Mouse (Mus musculus): ENCODE results near the gene Hibadh.

Gene Hibadh

DNA sequence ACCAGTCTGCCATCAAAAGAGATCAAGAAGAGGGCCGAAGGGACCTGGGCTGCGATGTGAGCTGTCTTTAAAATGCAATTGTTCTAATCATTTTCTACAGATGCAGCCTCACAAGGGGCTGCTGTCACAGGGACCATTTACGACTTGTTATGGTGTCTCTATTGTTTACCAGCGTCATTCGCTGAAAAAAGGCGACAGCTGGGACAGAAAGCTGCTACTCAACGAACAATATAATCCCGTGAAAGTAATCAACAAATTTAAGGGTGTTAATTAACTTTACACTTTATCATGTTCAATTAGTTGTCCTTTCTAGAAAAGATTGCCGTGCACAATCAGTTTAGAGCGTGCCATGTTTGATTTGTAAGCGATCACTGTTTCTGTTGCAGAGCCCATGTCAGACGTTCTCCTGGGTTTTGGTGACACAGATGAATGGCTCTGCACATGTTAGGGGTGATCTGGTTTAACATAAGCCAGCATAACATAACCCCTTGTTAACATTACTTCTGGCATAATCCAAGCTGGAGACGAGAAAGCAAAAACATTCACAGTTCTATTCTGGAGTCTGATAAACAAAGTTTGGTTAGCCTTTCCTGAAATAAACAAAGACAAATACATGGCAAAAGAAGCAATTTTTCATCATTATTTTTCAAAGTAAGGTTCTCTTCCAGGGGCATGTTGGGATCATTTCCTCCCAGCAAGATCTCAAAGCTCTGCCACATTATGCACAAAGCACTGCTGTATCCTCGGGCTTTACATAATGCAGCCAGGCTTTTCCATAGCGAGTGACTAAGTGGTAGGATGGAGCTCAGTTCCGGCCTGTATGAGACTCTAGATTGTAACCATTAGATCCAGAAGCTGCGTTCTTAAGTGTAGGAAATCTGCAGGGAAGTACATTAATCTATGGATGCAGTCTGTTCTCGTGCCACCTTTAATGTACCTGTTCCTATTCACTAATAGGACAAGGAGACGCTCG, 72.6 kb downstream of the Hibadh start:
- no peak for DNase-seq (ENCODE audit: low spot score)

- no peak for DNase-seq (ENCODE audit: low spot score)
These were observed 75.0 kb downstream of the Hibadh start for GRCm38 (mm10) chr6:52565210-52565609.

DNA sequence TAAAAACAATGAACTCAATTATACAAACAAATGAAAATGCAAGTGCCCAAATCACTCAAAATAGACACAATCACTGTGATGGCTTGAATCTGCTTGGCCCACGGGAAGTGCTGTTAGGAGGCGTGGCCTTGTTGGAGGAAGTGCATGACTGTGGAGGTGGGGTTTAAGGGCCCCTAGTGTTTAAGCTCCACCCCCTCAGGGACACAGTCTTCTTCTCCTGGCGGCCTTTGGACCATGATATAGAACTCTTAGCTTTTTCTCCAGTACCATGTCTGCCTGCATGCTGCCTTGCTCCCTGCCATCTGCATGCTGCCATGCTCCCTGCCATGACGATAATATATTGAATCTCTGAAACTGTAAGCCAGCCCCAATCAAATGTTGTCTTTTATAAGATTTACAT, 77.2 kb downstream of the Hibadh start:
- DNase-seq (ENCODE audit: low spot score): no peak

GRCm38 (mm10) chr6:52559041-52559440, 81.1 kb downstream of the Hibadh start:
- DNase-seq (ENCODE audit: low spot score): no peak

DNA sequence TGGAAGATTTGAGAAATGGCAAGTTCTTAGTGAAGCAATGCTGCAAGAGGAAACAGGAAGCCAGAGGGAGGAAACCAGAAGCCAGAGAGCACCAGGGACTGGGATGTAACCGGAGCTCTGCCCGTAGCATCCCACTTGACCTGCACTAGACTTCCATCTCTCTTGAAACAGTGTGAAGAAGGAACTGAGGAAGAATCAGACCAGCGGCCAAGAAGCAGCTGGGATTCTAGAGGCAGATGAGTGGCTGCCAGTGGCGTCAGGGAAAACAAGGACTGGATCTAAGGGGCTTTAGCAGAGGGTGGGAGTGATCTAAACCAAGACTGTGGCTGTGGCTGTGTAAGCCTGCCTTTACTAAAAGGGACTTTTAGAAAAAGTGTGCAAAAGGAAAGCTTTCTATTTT, 95.8 kb downstream of the Hibadh start:
- DNase-seq (ENCODE audit: low spot score): no peak

GRCm38 (mm10) chr6:52542464-52542863, 97.7 kb downstream of the Hibadh start:
- DNase-seq (ENCODE audit: low spot score): no peak

- no peak for DNase-seq (ENCODE audit: low spot score)
These were observed 100.3 kb downstream of the Hibadh start for GRCm38 (mm10) chr6:52539911-52540310.

GRCm38 (mm10) chr6:52535072-52535704, 105.0 kb downstream of the Hibadh start:
- DNase-seq (ENCODE audit: low spot score): no peak

- no peak for DNase-seq (ENCODE audit: low spot score)
These were observed 108.1 kb downstream of the Hibadh start for GRCm38 (mm10) chr6:52532144-52532492.

- no peak for DNase-seq (ENCODE audit: low spot score)
These were observed 108.6 kb downstream of the Hibadh start for GRCm38 (mm10) chr6:52531366-52532143.

DNA sequence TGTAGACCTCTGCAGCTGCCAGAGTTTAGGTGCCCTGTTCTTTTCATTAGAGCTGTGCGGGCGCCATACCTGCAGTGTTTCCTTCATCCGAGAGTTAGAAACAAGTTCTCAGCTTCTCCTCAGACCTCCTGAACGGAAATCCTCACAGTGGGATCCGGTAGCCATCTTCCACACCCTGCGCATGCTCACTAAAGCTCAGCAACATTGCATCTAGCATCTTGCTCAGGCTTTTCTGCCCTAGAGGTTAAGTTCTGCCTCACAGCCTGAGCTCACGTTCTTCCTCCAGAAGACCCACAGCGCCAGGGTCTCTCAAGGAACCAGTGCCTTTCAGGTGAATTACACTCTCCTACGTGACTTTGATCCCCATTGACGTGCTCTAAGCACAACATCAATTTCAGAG, 109.3 kb downstream of the Hibadh start:
- no peak for DNase-seq (ENCODE audit: low spot score)

- no peak for DNase-seq (ENCODE audit: low spot score)
These were observed 116.0 kb downstream of the Hibadh start for GRCm38 (mm10) chr6:52524226-52524625.

- no peak for DNase-seq (ENCODE audit: low spot score)
These were observed 121.5 kb downstream of the Hibadh start for GRCm38 (mm10) chr6:52518704-52519103.

- no peak for DNase-seq (ENCODE audit: low spot score)
These were observed 122.9 kb downstream of the Hibadh start for GRCm38 (mm10) chr6:52517272-52517671.

DNA sequence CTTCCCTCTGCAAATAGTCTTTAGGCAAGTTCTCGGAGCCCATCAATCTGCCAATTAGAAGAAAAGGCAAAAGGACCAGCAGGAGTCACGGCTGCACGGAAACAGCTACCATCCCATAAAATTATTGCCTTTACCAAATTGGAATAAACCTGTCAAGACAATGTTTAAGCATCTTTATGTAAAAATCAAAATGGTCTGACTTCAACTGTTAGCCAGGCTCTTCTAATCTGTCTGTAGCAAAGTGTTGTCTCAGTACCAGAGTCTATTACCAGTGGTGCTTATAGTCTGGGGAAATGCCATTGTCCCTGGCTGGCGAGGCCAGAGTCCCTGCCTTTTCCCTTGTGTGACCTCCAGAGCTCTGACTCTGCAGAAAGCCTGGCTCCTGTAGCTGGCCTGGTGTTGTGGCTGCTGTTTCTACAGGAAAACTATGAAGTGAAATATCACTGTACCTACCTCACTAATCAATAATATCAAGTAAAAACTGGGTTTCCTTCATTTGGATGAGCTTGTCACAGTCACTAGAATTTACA, 126.2 kb downstream of the Hibadh start:
- no peak for DNase-seq (ENCODE audit: low spot score)

DNA sequence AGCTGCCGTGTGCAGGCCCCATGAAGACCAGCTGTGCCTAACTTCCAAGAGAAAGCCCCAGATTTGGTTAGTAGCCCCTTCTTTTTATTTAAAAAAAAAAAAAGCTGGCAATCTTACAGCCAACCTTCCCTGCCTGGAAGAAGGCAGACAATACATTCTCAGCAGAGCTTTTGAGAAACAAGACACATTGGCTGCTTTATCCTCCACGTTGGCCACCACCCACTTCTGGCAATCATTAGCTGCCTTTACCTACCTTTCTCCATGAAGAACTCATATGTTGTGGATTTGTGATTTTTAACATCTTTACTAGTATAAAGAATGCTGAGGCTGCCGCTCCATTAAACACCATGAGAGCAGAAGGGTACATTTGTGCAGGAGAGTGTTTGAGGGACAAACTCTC, 131.4 kb downstream of the Hibadh start:
- no peak for DNase-seq (ENCODE audit: low spot score)

DNA sequence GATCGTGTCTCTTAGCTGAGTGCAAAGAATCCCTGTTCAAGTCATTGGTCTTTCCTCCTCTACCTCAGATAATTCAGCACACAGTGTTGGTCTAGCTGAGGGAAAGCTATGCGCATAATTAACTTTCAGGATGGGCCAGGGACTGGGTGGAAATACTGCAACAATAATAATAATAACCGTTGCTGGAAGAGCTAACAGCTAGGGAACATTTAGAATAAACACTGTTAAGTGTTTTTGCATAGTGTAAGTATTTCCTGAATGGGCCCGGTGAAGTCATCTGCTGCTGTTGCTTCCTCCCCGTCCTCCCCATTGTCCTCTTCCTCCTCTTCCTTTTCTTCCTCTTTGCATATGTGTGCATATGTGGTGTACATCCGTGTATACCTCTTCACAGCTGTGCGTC, 132.2 kb downstream of the Hibadh start:
- no peak for DNase-seq (ENCODE audit: low spot score)

- peak; percentile 22 for DNase-seq (ENCODE audit: low spot score)
These were observed 133.0 kb downstream of the Hibadh start for GRCm38 (mm10) chr6:52507171-52507570.

DNA sequence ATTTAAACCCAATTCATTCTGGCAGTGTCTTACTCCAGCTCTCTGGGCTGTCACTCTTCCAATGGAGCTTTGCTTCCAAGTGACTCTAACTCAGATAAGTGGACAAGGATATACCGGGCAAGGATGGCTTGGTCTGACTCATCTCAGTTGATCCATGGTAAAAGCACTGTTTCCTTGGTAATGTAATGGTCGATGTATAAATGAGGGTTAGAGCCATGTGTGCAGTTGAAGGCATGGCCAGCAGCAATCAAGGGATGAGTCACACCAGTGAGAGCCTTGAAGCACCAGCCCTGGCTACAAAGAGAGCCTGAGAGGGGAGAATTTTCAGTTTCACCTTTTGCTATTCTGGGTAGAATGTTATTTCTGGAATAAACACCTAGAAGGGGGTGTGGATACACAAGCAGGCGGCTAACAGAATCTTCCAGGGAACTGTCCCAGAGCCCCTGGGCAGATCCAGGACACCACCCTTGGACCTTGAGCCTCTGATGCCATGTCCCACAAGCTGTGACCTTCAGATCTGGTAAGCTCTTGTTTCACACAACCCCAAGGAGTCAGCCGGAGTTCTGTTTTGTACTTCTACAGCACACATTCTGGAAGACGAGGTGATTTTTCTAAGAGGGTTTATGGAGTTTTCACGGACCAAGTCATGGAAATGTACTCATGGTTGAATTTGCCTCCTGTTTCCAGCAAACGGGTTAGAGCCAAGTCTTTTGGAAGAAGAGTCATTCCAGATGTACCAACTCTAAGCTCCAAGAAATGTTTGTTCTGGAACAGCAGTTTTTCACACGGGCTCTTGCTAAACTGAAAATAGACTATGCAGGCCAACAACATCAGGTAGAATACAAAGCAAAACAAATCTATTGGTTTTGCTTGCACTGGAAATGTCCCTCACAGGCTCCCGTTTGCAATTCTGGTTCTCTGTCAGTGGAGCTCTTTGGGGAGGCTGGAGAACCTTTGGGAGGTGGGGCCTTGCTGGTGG, 134.1 kb downstream of the Hibadh start:
- DNase-seq (ENCODE audit: low spot score): no peak

- no peak for DNase-seq (ENCODE audit: low spot score)
These were observed 135.3 kb downstream of the Hibadh start for GRCm38 (mm10) chr6:52504676-52505460.
